Mouse (Mus musculus): Measurements from ENCODE around the gene Pqlc2. TPM values are rescaled to one million over a fixed set of nuclear protein-coding genes. Genes with fewer than 3 reads are reported as not detected.
A peak's percentile ranks its signal among the peaks of the same experiment; 100 is the strongest.

Pqlc2 gene
- 10.1 and 12.6 TPM in 2 replicates for polyA plus RNA-seq (2015; fragmentation: Nextera tagmentation; extraction: Ambion mirVana)

DNA sequence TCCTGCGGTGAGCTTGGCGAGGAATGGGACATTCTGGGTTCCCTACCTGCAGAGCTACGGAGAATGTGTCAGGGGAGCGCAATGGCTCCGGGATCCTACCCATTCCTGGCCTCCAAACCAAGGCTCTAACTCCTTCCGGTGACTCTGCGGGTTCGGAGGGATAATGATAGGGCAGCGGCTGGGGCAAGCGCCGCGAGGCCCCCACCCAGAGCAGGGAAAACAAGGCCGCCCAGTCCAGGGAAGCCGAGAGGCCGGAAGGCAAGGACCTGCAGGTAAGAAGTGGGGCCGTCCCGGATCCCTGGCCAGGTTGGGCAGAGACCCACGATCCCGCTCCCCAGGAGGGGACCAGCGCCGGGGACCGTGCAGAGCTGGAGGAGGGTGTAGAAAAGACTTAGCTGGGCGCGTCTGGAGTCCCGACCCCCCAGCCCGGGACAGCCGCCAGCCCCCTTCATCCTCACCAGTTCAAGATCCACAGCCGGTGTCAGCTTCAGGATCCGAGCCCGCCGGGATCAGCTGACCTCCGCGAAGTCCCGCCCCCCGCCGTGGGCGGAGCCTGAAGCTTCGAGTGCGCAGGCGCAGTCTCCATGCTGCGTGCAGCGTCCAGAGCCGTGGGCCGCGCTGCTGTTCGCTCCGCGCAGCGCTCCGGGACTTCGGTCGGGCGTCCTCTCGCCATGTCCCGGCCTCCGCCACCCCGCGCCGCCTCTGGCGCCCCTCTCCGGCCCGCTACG, at the start of gene Pqlc2, which contains the start of gene Akr7a5:
TSS of gene Pqlc2 (minus strand) at position 538 of the 728 bp plus-strand sequence.
TSS of gene Akr7a5 (plus strand) at position 574 of the 728 bp plus-strand sequence.
- peaks cover 22% of the 10 kb centered on the region for H3K36me3 ChIP-seq (ENCODE audit: poor library complexity, severe bottlenecking)
- peak within 1 kb of the TSS; percentile 25 for H3K27ac ChIP-seq
- H3K9me3 ChIP-seq (replicated peaks), result no peaks in the 10 kb centered on the region
- peak within 1 kb of the TSS; percentile 96 for H3K4me2 ChIP-seq
- WGBS, result 0% methylated on average over 61 of the region's 63 CpGs
- H3K9ac ChIP-seq, result peak within 1 kb of the TSS; percentile 90
- H3K4me3 ChIP-seq, result peak within 1 kb of the TSS; percentile 81
- peak; percentile 92 for ATAC-seq
- H3K27me3 ChIP-seq, result 0 out of 2 replicates have a peak, but pooled peaks cover 3% of the 10 kb centered on the region
- peaks cover 26% of the 10 kb centered on the region for H3K4me1 ChIP-seq

GRCm38 (mm10) chr4:139357211-139357610, 46.7 kb upstream of the Pqlc2 start:
- no peak for ATAC-seq
- Histone ChIP-seq H3K4me3 (no peak overlapping the region), H3K9me3 (replicated peaks) (no peaks in the 10 kb centered on the region), H3K9ac (no peak overlapping the region), H3K4me2 (no peak overlapping the region), H3K27me3 (no peaks in the 10 kb centered on the region), H3K4me1 (peaks cover 5% of the 10 kb centered on the region), H3K36me3 (ENCODE audit: poor library complexity, severe bottlenecking) (peaks cover 74% of the 10 kb centered on the region), H3K27ac (no peak overlapping the region)
- 95% methylated on average over 3 of the region's 3 CpGs for WGBS

- Histone ChIP-seq H3K36me3 (ENCODE audit: poor library complexity, severe bottlenecking) (peaks cover 50% of the 10 kb centered on the region), H3K9me3 (replicated peaks) (no peaks in the 10 kb centered on the region), H3K4me3 (peak overlapping the region; percentile 84), H3K27ac (peak overlapping the region; percentile 95; the same call in 1 of the 2 replicates), H3K4me1 (peaks cover 20% of the 10 kb centered on the region), H3K4me2 (peak overlapping the region; percentile 97), H3K27me3 (no peaks in the 10 kb centered on the region), H3K9ac (peak overlapping the region; percentile 91)
- peak; percentile 23; the same call in 1 of the 2 replicates for ATAC-seq
- 1% methylated on average over 7 of the region's 7 CpGs for WGBS
These were observed 42.3 kb upstream of the Pqlc2 start for GRCm38 (mm10) chr4:139352832-139353231.

DNA sequence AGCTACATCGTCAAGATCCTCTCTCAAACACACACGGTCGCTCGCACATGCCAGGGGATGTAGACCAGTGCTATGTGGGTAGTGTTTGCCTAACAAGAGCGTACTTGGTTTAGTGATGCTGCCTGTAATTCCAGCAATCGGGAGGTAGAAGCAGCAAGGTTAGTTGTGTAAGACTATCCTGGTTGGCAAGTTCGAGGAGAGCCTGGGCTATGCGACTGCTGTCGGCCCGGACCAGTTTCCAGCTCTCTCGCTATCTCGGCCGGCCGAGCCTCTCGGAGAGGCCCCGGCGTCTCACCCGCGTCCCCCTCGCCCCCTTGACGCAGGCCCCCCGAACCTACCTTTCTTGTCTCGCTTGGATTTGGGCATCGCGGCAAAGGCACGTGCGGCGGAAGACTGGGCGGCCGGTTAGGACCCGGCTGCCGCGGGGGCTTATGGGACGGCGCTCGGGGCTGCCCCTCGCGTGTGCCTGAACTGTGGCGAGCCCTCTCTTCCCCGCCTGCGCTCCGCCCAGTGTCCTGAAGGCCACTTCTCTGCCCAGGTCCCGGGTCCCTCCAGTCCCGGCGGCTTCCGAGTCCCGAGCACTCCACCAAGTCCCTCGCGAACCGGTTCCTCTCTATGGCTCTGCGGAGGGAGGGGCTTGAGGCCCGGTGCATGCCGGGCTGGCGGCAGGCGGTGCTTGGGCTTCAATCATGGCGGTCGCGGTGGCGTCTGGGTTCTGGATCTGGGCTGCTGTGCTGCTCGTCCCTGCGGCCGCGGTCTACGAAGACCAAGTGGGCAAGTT, 41.6 kb upstream of the Pqlc2 start, which contains the start of the genes Mrto4, Emc1 and Ubr4:
TSS of gene Mrto4 (minus strand) at position 646 of the 781 bp plus-strand sequence.
TSS of gene Emc1 (plus strand) at position 657 of the 781 bp plus-strand sequence.
TSS of gene Ubr4 (plus strand) at position 679 of the 781 bp plus-strand sequence.
- H3K27me3 ChIP-seq, result no peaks in the 10 kb centered on the region
- H3K4me3 ChIP-seq, result peak within 1 kb of the TSS; percentile 84
- peaks cover 50% of the 10 kb centered on the region for H3K36me3 ChIP-seq (ENCODE audit: poor library complexity, severe bottlenecking)
- H3K9me3 ChIP-seq (replicated peaks), result no peaks in the 10 kb centered on the region
- ATAC-seq, result peak; percentile 96
- peak within 1 kb of the TSS; percentile 97 for H3K4me2 ChIP-seq
- peak within 1 kb of the TSS; percentile 95 for H3K27ac ChIP-seq
- WGBS, result under 1% methylated on average over 64 of the region's 64 CpGs
- peaks cover 20% of the 10 kb centered on the region for H3K4me1 ChIP-seq
- H3K9ac ChIP-seq, result peak within 1 kb of the TSS; percentile 91

- Histone ChIP-seq H3K27me3 (no peaks in the 10 kb centered on the region), H3K4me2 (no peak overlapping the region), H3K9me3 (replicated peaks) (no peaks in the 10 kb centered on the region), H3K4me1 (peaks cover 3% of the 10 kb centered on the region), H3K9ac (no peak overlapping the region), H3K27ac (no peak overlapping the region), H3K36me3 (ENCODE audit: poor library complexity, severe bottlenecking) (peaks cover 49% of the 10 kb centered on the region), H3K4me3 (no peak overlapping the region)
- 70% methylated on average over 23 of the region's 23 CpGs for WGBS
- ATAC-seq, result no peak
These were observed 35.0 kb upstream of the Pqlc2 start for GRCm38 (mm10) chr4:139345416-139346019.

DNA sequence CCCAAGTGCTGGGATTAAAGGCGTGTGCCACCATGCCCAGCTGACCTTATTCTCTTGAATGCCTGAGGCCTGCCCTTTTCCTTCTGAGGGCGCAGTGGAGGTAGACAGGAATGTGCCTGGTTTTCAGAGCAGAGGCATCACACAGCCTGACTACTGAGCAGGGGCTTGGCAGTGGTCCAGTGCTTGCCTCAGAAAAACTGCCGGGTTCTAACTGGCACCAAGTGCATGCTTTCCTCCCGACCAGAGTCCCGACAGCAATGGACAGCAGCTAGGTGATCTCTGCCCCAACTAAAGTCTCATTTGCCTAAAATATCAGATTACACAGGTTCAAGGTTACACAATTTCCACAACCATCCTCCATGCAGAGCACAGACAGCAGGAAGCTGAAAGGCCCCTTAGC, 33.2 kb upstream of the Pqlc2 start:
- H3K9ac ChIP-seq, result no peak overlapping the region
- H3K4me1 ChIP-seq, result no peaks in the 10 kb centered on the region
- no peaks in the 10 kb centered on the region for H3K9me3 ChIP-seq (replicated peaks)
- no peak overlapping the region for H3K4me2 ChIP-seq
- no peak for ATAC-seq
- no peak overlapping the region for H3K4me3 ChIP-seq
- no peaks in the 10 kb centered on the region for H3K27me3 ChIP-seq
- peaks cover 39% of the 10 kb centered on the region for H3K36me3 ChIP-seq (ENCODE audit: poor library complexity, severe bottlenecking)
- no peak overlapping the region for H3K27ac ChIP-seq
- WGBS, result 64% methylated on average over 5 of the region's 5 CpGs

- Histone ChIP-seq H3K27me3 (peaks cover 17% of the 10 kb centered on the region), H3K27ac (no peak overlapping the region), H3K36me3 (ENCODE audit: poor library complexity, severe bottlenecking) (peaks cover 18% of the 10 kb centered on the region), H3K9me3 (replicated peaks) (no peaks in the 10 kb centered on the region), H3K4me3 (no peak overlapping the region), H3K4me2 (no peak overlapping the region), H3K9ac (no peak overlapping the region), H3K4me1 (no peaks in the 10 kb centered on the region; the same call in 1 of the 2 replicates)
- no peak for ATAC-seq
- 75% methylated on average over 7 of the region's 7 CpGs for WGBS
These were observed 31.2 kb upstream of the Pqlc2 start for GRCm38 (mm10) chr4:139341556-139342233.

DNA sequence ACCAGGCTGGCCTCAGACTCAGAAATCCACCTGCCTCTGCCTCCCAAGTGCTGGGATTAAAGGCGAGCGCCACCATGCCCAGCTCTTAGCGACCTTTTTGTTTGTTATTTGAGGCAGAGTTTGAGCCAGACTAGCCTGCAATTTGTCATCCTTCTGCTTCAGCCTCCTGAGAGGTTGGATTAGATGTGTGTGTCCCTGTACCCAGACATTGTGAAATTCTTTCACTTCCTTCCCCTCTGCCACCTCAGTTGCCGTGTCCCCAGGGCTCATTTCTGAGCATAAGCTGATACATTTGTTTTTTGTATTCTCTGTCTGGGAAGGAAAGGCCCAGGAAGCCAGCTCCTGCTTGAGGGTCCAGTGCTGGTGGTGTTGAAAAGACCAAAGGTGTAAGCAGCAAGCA, 30.3 kb upstream of the Pqlc2 start:
- no peak overlapping the region for H3K27ac ChIP-seq
- H3K27me3 ChIP-seq, result peaks cover 18% of the 10 kb centered on the region
- no peaks in the 10 kb centered on the region for H3K9me3 ChIP-seq (replicated peaks)
- H3K9ac ChIP-seq, result no peak overlapping the region
- no peak for ATAC-seq
- H3K36me3 ChIP-seq (ENCODE audit: poor library complexity, severe bottlenecking), result peaks cover 10% of the 10 kb centered on the region
- H3K4me3 ChIP-seq, result no peak overlapping the region
- 86% methylated on average over 4 of the region's 4 CpGs for WGBS
- H3K4me2 ChIP-seq, result no peak overlapping the region
- H3K4me1 ChIP-seq, result no peaks in the 10 kb centered on the region; the same call in 1 of the 2 replicates

DNA sequence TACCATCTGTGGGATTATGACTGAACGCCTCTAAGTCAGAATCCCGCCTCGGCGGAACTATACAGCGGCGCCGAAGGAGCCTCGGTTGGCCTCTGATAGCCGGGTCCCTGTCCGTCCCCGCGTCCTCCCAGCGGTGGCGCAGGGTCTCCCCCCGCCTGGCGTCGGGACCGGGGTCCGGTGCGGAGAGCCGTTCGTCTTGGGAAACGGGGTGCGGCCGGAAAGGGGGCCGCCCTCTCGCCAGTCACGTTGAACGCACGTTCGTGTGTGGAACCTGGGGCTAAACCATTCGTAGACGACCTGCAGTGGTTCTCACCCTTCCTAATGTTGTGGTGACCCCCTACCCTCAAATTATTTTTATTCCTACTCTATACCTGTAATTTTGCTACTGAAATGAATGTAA, 27.6 kb upstream of the Pqlc2 start:
- no peak overlapping the region for H3K4me2 ChIP-seq
- no peaks in the 10 kb centered on the region for H3K36me3 ChIP-seq (ENCODE audit: poor library complexity, severe bottlenecking)
- no peak overlapping the region for H3K4me3 ChIP-seq
- no peak overlapping the region for H3K27ac ChIP-seq
- no peak for ATAC-seq
- no peaks in the 10 kb centered on the region for H3K9me3 ChIP-seq (replicated peaks)
- H3K9ac ChIP-seq, result no peak overlapping the region
- H3K4me1 ChIP-seq, result no peaks in the 10 kb centered on the region; the same call in 1 of the 2 replicates
- 65% methylated on average over 33 of the region's 33 CpGs for WGBS
- peaks cover 18% of the 10 kb centered on the region for H3K27me3 ChIP-seq

DNA sequence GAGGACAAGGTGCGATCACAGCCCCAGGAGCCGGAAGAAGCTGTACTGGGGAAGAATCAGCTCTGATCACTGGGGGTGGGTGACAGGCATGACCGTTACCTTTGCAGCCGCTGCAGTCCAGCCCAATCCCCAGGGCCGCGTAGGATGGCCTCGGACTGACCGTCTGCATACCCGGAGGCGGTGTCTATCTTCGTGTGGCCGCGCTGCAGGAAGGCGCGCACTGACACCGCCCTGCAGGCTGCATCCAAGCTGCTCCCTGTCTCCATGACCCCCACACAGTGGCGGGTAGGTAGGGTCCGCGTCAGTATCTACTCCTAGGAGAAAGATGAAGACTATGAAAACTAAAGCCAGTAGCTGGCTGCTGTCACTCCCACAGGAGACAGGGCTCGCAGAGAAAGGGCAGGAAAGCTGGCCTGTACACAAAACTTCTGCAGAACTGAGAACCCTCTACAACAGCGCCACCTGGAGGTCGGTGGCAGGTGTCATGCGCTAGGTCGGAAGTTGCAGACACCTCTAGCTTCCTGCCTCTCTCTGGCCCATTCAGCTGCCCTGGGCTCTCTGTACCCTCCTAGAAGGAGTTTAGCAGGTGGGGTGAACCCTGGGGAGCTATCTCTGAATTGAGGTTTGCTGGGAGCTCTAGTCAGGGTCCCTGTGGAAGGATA, 26.4 kb upstream of the Pqlc2 start:
- H3K36me3 ChIP-seq (ENCODE audit: poor library complexity, severe bottlenecking), result no peaks in the 10 kb centered on the region
- WGBS, result 39% methylated on average over 24 of the region's 24 CpGs
- peaks cover 21% of the 10 kb centered on the region for H3K27me3 ChIP-seq
- H3K27ac ChIP-seq, result no peak overlapping the region
- no peak for ATAC-seq
- H3K4me3 ChIP-seq, result no peak overlapping the region
- no peaks in the 10 kb centered on the region for H3K9me3 ChIP-seq (replicated peaks)
- no peak overlapping the region for H3K9ac ChIP-seq
- no peaks in the 10 kb centered on the region; the same call in 1 of the 2 replicates for H3K4me1 ChIP-seq
- peak overlapping the region; percentile 23; the same call in 1 of the 2 replicates for H3K4me2 ChIP-seq

DNA sequence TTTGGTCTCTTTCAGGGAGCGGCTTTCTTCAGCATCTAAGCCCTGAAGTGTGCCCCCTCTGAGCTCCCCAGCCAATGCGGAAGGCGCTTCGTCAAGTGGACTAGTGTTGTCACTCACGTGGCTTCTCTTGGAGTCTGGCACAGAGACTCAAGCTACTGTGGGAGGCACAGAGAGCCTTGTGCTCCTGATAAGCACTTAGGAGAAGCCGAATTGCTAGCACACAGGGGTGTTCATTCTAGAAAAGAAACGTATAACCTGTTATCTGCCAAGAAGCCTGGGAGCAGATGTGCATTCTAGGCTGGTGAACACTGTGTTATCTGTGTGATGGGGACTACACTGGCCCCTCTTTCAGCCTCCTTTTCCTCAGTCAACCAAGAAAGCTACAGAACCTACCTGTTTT, 25.0 kb upstream of the Pqlc2 start:
- no peaks in the 10 kb centered on the region for H3K9me3 ChIP-seq (replicated peaks)
- no peak for ATAC-seq
- H3K27me3 ChIP-seq, result peaks cover 21% of the 10 kb centered on the region
- no peak overlapping the region for H3K9ac ChIP-seq
- H3K27ac ChIP-seq, result no peak overlapping the region
- no peak overlapping the region for H3K4me2 ChIP-seq
- no peaks in the 10 kb centered on the region for H3K36me3 ChIP-seq (ENCODE audit: poor library complexity, severe bottlenecking)
- H3K4me3 ChIP-seq, result no peak overlapping the region
- WGBS, result 70% methylated on average over 7 of the region's 7 CpGs
- no peaks in the 10 kb centered on the region; the same call in 1 of the 2 replicates for H3K4me1 ChIP-seq
